Mouse (Mus musculus) ES-CJ7 (cell line): Measurements from ENCODE around the gene Rnf135.
"Not testable (repeated sequence)": the region's sequence is repeated elsewhere in the genome, so short reads cannot be mapped to it uniquely, and the experiment has no call there.

ENCODE experiments used
- DNase-seq: peaks from one replicate; pipeline ENCODE4 v3.0.0; 2011; ENCODE audit warnings: low read depth, low spot score

Rnf135 gene

DNA sequence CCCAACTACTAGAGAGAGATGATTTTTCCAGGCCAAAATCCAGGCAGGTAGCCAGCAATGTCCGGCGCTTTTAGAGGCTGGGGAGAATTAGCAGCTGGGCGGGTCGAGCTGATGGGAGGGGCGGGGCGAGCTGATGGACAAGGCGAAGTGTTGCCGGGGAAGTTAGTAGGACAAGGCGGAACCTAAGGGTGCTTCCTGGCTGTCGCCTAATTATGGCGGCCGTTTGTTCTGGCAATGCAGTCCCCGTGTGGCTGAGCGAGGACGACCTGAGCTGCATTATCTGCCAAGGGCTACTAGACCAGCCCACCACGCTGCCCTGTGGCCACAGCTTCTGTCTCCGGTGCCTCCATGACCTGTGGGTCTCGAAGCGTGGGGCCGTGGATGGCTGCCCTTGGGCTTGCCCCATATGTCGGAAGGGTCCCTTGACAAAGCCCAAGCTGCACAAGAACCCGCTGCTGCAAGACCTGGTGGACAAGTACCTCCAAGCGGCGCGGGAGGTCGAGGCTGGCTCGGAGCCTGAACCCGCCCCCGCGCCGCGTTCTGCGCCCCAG, at the start of gene Rnf135:
Rnf135 (plus strand) TSS at position 147 of the 551 bp plus-strand sequence.
- DNase-seq: peak; percentile 83

DNA sequence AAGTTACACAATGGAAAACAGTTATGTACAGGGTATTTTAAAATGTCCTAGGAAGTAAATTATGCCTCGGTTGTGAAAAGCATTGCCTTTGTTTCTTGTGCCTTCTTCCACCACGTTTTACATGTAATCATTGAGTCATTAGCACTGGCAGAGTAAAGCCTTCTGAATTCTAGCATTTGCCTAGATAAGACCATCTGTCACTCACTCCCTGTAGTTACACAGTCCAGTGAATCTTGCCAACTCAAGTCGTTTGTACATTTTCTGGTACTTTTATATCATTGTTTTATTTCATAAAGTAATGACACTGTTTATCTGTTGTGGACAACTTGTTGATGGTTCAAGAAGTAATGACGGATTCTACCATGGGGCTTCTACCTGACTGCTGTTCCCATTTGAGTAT, 48.9 kb upstream of the Rnf135 start:
- DNase-seq: no peak

DNA sequence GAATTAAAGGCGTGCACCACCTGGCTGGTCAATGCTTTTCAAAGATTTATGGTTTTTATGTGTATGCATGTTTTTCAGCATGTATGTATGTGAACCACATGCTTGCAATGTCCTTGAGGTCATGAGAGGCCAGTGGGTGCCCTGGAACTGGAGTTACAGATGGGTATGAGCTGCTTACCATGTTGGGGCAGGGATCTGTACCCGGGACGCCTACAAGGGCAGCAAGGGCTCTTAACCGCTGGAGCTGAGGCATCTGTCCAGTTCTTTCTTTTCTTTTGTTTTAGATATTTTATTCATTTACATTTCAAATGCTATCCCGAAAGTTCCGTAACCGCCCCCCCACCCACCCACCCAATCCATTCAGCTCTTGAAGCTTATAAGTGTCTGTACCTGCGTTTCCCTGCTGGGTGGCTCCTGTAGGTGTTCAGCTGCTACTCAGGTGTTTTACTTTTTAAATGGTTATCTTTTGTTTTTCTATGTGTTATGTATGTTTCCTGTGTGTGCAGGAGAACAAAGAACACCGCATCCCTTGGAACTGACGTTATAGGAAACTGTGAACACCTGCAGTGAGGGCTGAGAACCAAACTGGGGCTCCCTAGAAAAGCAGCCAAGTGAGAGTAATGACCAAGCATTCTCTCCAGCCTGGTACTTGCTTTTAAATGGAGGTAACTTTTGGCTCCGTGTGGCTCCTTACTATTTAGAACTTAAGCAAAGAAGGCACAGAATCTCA, 47.5 kb upstream of the Rnf135 start:
- DNase-seq: peak; percentile 85

DNA sequence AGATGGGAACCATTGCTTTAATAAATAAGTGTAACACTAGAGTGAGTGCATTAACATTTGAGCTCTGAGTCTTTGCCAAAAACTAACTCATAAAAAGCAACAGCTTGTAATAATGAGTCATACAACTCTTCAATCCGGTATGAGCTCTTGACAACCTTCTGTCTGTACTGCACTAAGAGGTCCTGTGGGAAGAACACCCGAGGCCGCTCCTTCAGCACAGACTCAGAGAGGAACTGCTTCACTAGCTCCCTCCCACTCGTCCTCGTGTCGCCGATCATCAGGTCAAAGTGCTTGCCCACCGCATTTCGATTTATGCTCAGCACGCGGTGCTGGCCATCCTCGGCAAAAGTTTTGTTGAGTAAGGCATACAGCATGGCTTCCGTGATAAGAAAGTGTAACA, 46.9 kb upstream of the Rnf135 start:
- peak; percentile 66 for DNase-seq

DNA sequence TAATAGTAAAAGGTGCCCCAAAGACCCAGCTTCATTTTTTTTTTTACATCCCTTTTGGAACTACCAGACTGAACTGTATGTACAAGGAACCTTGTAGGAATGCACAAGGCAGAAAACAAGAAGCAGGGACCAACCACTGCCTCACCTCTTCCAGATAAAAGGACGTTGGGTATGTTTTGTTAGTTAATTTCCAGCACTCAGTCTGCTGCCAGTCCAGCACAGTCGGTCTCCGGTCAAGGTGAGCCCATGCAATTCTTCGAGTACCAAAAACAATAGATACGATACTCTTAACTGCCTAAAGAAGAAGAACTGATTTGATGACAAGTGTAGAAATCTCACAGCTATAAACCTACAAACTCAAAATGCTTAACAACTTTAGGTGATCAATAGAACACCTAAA, 45.9 kb upstream of the Rnf135 start:
- DNase-seq: peak; percentile 86

DNA sequence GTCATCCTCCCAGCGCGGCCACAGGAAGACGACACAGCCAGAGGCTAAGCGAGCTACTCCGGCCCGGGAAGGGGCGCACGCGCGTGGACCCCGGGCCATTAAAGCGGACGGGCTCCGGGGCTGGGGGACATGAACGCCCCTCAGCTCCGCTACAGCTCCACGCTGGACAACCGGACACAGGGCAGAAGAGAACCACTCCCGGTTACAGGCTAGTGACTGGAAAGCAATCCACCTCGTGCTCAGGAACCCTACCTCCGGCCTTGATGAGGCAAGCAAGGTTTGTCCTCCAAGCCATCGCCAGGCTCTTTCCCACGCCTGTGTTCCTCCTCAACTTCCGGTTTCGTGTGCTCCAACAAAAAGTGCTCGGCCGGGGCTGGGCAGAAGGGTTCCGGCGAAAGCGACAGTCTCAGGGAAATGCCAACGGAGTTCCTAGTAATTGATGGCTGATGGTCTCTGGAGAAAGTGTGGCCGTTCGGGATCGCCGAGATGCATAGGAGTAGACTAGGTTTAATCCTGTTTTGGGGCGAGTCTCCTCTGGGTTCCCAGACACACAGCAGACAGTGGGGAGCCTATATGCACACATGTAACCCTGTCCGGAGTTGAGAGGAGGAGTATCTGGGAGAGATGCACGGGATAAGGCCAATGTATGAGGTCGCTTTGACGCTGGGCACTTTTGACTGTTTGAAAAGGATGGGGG, 41.7 kb upstream of the Rnf135 start, which contains the start of gene Tefm:
Tefm (minus strand) TSS at position 351 of the 697 bp plus-strand sequence.
- DNase-seq: peak; percentile 92

DNA sequence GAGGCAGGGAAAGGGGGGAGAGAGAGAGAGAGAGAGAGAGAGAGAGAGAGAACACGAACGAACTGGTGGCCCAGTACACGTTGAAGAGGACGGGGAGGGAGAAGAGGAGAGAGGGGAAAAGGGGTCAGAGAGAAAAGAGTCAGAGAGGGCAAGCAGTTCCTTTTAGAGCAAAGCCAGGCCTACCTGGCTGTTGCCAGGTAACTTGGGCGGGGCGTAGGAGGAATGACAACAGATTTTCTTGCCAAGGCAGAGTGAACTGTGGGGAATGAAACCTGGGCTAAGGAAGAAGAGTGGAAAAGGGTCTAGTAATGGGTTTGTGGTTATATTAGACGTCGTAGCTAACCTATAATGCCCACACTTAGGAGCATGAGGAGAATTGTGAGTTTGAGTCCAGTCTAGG, 40.8 kb upstream of the Rnf135 start:
- DNase-seq: peak; percentile 67

DNA sequence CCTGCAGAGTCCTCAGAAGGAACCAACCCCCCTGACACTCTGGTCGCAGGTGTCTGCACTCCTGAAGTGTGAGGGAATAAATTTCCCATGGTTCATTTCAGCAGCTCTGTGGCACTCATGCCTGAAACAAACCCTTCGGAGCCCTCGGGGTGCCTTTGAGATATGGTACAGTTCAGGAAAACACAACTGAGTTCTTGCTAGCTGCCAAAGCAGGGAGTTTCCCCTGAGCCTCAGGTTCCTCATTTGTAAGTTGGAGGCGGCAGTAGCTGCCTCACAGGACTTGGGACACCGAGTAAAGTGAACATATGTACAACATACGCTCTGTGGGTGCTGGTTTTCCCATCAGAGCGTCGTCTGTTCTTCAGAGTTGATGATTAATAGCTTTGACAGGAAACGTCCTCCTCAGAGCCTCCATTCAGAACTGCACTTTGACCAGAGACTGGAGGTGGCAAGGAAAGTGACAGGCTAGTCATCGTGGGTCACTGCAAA, 37.8 kb upstream of the Rnf135 start:
- no peak for DNase-seq

DNA sequence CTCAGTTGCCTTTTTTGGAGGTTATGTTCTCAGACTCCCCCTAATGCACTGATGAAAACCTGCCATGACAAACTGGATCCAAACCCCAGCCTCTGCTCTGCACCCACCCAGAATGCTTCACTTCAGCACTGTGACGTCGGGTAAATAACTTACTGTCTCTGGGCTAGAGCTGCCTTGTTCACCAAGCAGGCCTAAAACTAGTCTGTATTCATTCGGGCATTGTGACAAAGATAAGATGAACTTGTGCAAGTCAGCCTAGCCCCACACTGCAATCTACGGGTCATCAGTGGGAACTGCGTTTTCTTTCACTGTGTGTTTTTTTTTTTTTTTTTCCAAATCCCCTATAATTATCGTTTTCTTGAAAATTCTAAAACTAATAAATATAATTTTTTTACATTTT, 35.9 kb upstream of the Rnf135 start:
- peak; percentile 69 for DNase-seq

DNA sequence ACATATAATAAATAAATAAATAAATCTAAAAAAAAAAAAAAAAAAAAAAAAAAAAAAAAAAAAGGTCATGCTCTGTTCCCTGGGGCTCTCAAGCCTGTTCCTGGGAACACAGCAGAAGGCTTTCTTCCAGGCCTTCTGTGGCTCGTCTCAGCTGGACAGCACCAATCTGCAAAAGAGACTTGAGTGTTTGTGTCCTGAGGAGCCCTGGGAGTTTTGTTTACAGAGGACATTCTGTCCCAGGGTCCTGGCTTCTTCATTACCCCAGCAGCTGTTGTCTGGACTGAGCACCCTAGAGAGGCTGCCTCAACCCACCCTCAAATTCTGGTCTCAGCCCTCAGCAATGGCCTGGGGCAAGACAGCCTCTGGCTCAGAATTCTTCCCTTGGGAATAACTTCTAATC, 35.3 kb upstream of the Rnf135 start:
- no peak for DNase-seq

DNA sequence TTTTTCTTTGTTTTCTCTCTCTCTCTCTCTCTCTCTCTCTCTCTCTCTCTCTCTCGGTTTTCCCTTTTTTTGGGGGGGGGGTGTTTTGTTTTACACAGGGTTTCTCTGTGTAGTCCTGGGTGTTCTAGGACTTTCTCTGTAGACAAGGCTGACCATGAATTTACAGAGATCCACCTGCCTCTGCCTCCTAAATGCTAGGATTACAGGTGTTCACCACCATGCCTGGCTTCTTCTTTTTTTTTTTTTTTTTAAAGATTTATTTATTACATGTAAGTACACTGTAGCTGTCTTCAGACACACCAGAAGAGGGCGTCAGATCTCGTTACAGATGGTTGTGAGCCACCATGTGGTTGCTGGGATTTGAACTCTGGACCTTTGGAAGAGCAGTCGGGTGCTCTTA, 34.7 kb upstream of the Rnf135 start:
- DNase-seq: not testable (repeated sequence)

DNA sequence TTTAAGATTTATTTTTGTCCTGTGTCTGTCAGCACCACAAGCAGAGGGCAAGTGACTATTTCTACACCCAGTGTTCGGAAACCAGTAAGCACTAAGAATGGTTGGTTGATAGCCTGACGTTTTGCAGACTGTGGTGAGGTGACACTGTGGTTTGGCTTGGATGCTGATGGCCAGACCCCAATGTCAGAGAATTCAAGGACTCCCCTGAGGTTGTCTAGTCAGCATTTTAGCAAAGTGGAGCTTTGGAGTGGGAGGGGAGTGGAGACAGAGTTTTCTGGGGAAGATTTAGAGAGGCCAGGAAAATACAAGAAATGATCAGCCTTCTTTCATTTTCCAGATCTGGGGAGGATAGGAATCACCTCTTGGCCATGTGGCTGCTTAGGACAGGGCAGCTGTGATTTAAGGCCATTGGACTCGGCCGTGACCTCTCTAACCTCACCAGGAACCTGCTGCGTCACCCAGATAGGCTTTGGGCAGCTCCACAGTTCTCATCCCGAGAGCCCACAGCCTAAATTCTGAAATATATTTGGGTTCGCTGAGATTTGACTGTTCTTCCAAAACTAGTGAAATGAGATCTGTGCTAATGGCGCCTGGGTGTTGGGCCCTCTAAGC, 34.1 kb upstream of the Rnf135 start:
- no peak for DNase-seq

DNA sequence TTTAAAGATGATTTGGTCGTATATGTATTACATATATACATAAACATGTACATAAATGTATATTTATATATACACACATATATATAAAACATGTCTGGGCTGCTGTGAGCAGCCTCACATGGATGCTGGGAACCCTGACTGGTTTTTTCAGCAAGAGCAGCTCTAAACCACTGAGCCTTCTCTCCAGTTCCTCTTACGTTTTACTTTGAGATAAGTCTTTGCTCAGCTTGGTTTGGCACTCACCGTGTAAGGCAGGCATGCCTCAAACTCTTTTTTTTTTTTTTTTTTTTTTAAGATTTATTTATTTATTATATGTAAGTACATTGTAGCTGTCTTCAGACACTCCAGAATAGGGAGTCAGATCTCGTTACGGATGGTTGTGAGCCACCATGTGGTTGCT, 33.1 kb upstream of the Rnf135 start:
- DNase-seq: no peak

DNA sequence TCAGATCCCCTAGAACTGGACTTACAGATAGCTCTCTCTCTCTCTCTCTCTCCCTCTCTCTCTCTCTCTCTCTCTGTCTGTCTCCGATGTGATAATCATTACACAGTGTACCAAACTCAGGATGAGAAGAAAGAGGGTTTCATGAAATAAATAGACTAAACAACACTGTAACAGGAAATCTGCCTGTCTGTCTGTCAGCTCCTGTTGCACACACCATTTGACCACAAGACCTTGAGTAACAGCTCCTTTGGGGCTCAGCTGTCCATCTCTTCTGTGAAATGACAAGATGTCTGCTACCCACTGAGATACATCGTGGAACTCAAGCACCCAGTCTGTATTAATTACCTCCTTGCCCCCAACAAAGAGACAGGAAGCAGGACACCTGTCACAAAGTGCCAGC, 32.1 kb upstream of the Rnf135 start:
- no peak for DNase-seq

DNA sequence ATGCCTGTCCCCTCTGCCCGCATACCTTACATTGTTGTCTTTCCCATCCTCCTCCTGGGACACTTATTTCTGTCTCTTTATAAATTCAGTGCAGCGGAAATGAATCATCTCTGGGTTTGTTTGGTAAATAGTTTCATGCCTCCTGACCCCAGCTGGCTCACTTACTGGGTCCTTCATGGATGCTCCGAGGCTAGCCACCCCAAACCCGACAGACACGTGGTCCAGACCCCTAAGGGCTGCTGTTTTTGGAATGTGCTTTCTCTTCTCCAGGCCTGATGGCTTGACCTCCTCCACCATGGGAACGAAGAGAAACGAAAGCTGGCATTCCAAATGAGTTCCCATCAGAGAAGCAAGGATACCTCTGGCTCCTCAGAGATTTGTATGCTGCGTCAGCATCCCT, 31.3 kb upstream of the Rnf135 start:
- no peak for DNase-seq

DNA sequence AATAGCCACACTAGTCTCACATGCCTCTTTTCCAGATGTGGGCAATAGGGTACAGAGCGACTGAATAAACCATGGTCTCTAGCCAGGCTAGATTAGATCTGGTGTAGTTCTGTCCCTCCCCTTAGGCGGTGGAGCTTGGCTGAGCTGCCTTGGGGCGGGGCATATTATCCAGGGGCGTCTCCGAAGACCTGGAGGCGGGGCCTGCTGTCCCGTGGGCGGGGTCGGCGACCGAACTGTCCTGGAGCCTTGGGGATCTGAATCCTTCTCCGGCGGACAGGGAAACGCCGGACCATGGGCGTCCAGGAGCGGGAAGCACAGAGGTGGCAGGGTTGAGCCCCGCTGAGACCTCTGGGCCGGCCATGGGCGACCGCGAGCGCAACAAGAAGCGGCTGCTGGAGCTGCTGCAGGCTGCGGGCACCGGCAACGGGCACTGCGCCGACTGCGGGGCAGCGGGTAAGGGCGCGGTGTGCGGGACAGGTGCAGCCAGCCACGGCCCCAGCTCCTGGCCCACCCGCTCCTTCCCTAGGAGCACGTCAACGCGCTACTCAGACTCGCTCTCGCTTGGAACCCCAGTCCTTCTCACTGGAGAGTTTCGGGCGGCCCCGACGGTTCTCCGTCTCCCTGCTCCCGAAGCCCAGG, 29.7 kb upstream of the Rnf135 start, which contains the start of gene Adap2:
Adap2 (plus strand) TSS at position 249 of the 639 bp plus-strand sequence.
- peak; percentile 91 for DNase-seq

DNA sequence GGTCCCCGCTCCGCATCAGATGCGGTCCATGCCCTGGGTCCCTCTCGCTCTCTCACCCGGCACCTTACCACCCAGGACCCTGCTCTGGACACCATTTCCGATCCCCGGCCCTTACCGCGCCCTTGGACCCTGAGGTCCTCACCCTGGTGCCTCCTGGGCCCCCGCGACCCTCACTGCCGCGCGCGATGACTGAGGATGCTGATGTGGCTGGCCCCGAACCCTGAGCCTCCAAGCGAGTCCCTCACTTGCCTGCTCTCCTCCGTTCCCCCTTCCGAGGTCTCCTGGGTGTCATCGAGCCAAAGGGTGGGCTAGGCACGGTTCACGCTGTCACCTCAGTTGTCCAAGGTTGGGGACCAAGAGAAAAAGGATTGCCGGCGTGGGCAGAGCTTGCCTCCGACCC, 29.1 kb upstream of the Rnf135 start:
- DNase-seq: no peak

DNA sequence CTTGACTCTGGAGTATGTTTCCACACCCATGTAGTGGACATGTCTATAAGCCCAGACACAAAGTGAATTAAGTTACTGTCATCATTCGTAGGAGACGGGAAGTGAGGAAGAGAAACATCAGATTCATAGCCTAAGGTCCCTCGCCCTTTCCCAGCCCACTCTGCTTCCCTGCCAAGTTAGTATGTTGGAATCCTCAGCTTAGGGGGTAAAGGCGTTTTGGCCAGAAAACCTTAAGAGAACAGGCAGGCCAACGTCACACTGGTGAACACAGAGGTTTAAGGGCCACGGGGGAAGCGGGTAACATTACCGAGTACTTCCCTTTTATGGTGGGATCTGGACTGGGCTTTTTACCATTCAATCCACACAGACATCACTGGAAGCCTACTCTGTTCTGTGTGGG, 28.1 kb upstream of the Rnf135 start:
- no peak for DNase-seq

DNA sequence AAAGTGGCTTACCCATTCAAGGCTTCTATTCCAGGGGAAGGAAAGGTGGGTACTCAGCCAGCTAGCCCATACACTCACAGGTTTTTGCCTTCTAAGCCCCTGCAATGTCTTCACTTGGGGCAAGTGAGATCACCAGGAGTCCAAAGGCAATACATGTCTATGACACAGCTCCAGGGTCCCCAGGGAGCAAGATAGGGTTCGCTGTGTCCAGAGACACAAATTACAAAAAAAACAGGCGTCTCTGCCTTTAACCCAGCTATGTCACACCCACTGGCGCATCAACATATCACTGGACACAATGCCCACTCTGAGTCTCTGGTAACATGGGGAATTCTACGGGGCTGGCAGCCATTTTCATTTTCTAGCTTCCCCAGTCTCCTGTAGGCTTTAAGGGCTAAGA, 27.7 kb upstream of the Rnf135 start:
- DNase-seq: no peak

DNA sequence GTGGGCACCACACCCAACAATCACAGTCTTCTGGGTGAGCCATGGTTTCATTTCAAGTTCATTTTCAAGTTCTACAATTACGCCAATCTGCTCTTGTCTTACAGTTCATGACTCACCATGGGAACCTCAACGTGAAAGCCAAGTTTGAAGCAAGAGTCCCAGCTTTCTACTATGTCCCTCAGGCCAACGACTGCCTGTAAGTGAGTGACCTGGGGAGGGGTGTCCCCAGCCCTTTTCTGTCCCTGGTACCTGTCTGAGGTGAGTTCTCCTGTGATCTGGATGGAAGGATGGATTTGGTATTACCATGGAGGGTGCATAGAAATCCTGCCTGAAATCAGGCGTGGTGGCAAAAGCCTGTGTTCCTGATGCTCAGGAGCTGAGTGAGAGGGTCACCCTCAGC, 26.8 kb upstream of the Rnf135 start:
- no peak for DNase-seq

DNA sequence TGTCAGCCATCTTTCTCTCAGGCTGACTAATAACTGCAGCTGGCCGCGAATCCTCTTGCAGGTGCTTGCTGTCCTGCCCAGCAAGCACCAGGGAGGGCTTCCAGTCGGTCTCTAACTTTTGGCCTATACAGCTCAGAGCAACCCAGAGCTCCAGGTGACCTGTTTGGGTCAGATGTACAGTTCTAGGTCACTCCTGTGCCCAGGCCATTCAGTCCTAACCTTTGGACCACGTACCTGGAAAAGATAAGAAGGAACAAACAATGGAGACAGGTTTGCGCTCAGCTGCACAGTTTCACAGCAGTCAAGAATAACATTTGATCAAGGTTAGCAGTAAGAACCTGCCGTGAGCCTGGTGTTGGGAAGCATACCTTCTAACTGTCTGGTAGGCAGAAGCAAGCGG, 24.6 kb upstream of the Rnf135 start:
- no peak for DNase-seq

DNA sequence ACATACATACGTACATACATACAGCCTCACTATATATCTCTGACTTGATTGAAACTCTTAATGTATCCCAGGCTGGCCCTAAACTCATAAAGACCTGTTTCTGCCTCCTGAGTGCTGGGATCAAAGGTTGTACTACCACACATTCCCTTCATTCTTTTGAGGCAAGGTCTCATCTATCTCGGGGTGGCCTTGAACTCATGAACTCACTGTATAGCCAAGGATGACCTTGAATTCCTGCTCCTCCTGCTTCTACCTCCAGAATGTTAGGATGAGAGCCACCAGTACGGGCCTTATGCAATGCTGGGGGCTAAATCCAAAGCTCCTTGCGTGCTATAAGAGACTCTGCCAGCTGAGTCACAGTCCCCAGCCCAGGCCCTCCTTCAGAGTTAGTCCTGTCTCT, 22.6 kb upstream of the Rnf135 start:
- DNase-seq: peak; percentile 74
